Mouse (Mus musculus) bone marrow, adult 2 months (tissue): ENCODE results near the gene Wnt2.

Experiments used
- CTCF ChIP-seq: fragments of 200-500 bp; IDR thresholded peaks from 2 replicates; pipeline ENCODE4 v1.5.1; 2011; ENCODE audit warnings: low read length, control low read depth; ENCODE audit not compliant: control insufficient read depth, insufficient read depth
- POLR2A ChIP-seq: fragments of 200-500 bp; IDR thresholded peaks from 2 replicates; pipeline ENCODE4 v1.6.1; 2011; ENCODE audit warnings: low read depth, mild to moderate bottlenecking, control low read depth, low read length, borderline replicate concordance; ENCODE audit not compliant: control insufficient read depth

DNA sequence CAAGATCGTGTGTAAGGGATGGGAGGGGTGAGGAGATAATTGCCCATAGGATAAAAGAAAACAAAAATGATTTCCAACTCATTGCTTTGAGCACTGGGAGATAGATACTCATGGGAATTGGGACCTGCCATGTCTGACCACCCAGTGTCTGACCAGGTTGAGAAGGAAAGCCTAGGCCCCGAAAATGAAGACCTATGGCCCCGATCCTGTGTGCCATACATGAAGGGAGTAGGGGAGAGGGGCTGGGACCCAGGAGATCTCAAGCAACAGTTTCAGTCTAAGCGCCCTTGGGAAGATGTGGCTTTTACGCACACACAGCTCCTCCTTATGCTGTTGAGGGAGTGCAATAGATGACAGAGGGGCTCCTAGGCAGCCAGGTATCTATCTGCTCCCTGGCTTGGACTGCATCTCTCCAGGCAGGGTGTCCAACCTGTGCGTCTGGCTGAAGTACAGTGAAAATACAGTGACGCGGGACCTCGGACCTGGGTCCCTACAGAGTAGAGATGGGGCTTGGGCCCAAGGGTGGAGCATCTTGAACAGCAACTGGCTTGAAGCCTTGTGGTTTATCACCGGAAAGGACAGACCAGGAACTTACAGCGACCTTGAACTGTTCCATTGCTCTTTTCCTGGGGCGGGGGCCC, 603 bp upstream of the Wnt2 start:
- TF ChIP-seq CTCF (no peak), POLR2A (no peak)
